Mouse (Mus musculus) forebrain, postnatal 0 days (tissue): ENCODE measurements around the gene Map3k10. TPM values are rescaled to one million over a fixed set of nuclear protein-coding genes. Genes with fewer than 3 reads are reported as not detected.

ENCODE experiments used
- ATAC-seq: fragments of 200-750 bp; cut with Nextera tagmentation; 2 replicates; pipeline ENCODE4 v1.8.0; 2017; ENCODE audit warnings: mild to moderate bottlenecking, moderate library complexity
- DNase-seq: peaks from one replicate; pipeline ENCODE4 v3.0.0-alpha.2; 2015
- H3K27ac ChIP-seq: fragments of 300-500 bp; sonication (generic); 2 replicates; pipeline ENCODE4 v1.5.1; 2014; ENCODE audit warnings: low read depth, mild to moderate bottlenecking, antibody characterized with exemption, low read length, moderate library complexity, mixed read lengths
- H3K27me3 ChIP-seq: fragments of 300-500 bp; sonication (generic); 2 replicates; pipeline ENCODE4 v1.6.1; 2014; ENCODE audit warnings: mild to moderate bottlenecking, low read length, mixed read lengths; ENCODE audit not compliant: insufficient read depth
- H3K36me3 ChIP-seq: fragments of 300-500 bp; sonication (generic); 2 replicates; pipeline ENCODE4 v1.6.1; 2014; ENCODE audit warnings: mild to moderate bottlenecking, moderate library complexity; ENCODE audit not compliant: insufficient read depth
- H3K4me1 ChIP-seq: fragments of 300-500 bp; sonication (generic); 2 replicates; pipeline ENCODE4 v1.6.1; 2014; ENCODE audit warnings: antibody characterized with exemption; ENCODE audit not compliant: insufficient read depth
- H3K4me2 ChIP-seq: fragments of 300-500 bp; sonication (generic); 2 replicates; pipeline ENCODE4 v1.6.1; 2014; ENCODE audit warnings: low read depth, mild to moderate bottlenecking, moderate library complexity
- H3K4me3 ChIP-seq: fragments of 300-500 bp; sonication (generic); 2 replicates; pipeline ENCODE4 v1.5.1; 2014; ENCODE audit warnings: low read depth, low read length, mixed read lengths
- H3K9ac ChIP-seq: fragments of 300-500 bp; sonication (generic); 2 replicates; pipeline ENCODE4 v1.6.1; 2014; ENCODE audit warnings: mild to moderate bottlenecking
- H3K9me3 ChIP-seq: fragments of 300-500 bp; sonication (generic); 2 replicates; pipeline ENCODE4 v1.6.1; 2016; ENCODE audit warnings: low read length
- CTCF ChIP-seq: sonication (generic); IDR thresholded peaks from 2 replicates; pipeline ENCODE4 v1.5.1; 2016; ENCODE audit warnings: antibody characterized with exemption, control low read depth, low read depth
- WGBS: fragments of 180-500 bp; shearing (Covaris S2); extraction: QIAGEN DNeasy Blood & Tissue Kit; methylation state at CpG from one replicate; pipeline ENCODE4 v1.1.7; 2014; 5-methylcytosine and 5-hydroxymethylcytosine counted together
- polyA plus RNA-seq: library from polyadenylated mRNA; unstranded; fragments of >200 nt; fragmentation: Nextera tagmentation; extraction: Ambion mirVana; gene quantifications from 2 replicates; pipeline ENCODE4 v1.2.1, GENCODE M21; 2015
- total RNA-seq: library from RNA; depleted of rRNA; stranded (reverse); fragments of >200 nt; gene quantifications from 2 replicates; pipeline ENCODE4 v1.2.3, GENCODE M21; 2014; rRNA removed

Map3k10 gene
- total RNA-seq (117 and 126 TPM in 2 replicates), polyA plus RNA-seq (20.8 and 22.5 TPM in 2 replicates)

DNA sequence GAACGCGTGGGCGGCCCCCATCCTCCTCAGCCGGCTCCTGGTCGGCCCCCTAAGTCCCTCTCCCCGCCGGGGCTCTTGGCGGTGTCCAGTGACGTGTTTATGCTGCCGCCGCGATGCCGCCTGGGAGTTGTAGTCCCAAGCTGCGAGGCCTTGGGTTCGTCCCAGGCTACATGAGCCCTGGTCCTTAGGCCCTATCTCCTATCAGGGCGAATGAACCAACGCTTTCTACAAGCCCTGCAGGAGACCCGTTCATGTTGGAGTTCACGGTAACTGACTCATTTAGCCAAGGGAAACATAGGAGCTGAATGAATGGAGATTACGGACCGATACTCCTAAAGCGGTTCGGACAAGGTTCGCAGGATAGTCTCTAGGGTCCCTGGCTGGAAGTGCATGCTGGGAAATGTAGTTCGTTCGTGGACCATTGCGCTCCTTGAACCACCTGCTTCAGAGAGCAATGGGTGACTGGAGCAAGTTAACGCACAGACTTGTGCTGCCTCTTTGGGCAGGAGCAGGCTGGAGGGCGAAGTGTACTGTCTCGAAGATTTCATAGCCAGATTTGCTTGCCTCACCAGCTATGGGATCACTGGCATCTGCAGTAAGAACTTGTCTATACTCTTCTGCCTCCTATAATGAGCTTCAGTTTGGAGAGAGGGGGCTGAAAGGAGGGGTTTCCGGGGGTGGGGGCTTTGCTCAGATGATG, at the start of gene Map3k10:
Map3k10 (minus strand) TSS at position 77 of the 700 bp plus-strand sequence.
- H3K4me1 ChIP-seq: peaks cover 20% of the 10 kb centered on the region
- WGBS: 2% methylated on average over 31 of the region's 31 CpGs
- no peak; the same call in 1 of the 2 replicates for TF ChIP-seq CTCF
- peak within 1 kb of the TSS; percentile 90 for H3K4me3 ChIP-seq
- peak within 1 kb of the TSS; percentile 80 for H3K27ac ChIP-seq
- ATAC-seq: peak; percentile 97
- H3K4me2 ChIP-seq: peak within 1 kb of the TSS; percentile 97
- H3K36me3 ChIP-seq: peaks cover 10% of the 10 kb centered on the region
- peak; percentile 98 for DNase-seq
- peak within 1 kb of the TSS; percentile 88 for H3K9ac ChIP-seq
- no peaks in the 10 kb centered on the region for H3K27me3 ChIP-seq
- H3K9me3 ChIP-seq: no peaks in the 10 kb centered on the region

DNA sequence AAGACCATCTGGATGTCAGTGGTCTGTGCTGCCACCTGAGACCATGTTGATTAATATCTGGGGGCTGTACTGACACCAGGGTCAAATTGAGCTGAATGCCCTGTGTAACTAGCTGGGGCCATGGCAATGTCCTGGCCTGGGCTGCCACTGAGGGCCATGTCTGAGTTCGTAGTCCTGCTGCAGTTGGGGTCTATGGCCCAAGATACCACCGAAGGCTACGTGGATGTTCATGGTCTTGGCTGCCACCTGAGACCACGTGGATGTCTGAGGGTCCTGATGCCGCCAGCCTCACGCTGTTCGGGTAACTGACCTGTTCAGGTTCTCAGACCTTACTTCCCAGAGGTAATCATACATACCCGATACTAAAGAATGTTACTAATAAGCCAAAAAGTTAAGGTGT, 47.6 kb upstream of the Map3k10 start:
- H3K36me3 ChIP-seq: no peaks in the 10 kb centered on the region
- ATAC-seq (no peak), DNase-seq (no peak)
- H3K27me3 ChIP-seq: no peaks in the 10 kb centered on the region
- no peak overlapping the region for H3K27ac ChIP-seq
- no peak overlapping the region for H3K4me3 ChIP-seq
- no peaks in the 10 kb centered on the region for H3K9me3 ChIP-seq
- no peak for TF ChIP-seq CTCF
- no peak overlapping the region for H3K4me2 ChIP-seq
- WGBS: 97% methylated on average over 8 of the region's 8 CpGs
- H3K9ac ChIP-seq: no peak overlapping the region
- H3K4me1 ChIP-seq: no peaks in the 10 kb centered on the region

DNA sequence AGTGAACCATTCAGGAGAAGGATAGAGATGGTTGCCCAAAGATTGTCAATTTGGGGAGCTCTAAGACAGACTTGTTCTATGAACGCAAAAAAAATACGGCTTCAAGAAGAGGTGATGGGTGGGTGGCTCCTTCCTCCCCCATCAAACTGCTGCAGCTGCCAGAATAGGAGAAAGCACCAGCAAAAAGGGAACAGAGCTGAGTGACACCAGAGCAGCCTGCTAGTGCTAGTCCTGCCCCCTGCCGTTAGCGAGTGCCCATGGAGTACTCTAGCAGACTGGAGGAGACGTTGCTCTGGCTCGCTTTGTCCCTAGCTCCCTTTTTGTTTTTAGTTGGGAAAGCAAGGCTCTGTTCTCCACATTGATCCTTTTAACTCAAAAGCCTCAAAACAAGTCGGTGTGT, 36.0 kb upstream of the Map3k10 start:
- Histone ChIP-seq H3K9ac (no peak overlapping the region), H3K4me2 (no peak overlapping the region), H3K27ac (no peak overlapping the region), H3K4me1 (no peaks in the 10 kb centered on the region), H3K27me3 (no peaks in the 10 kb centered on the region), H3K4me3 (no peak overlapping the region), H3K36me3 (no peaks in the 10 kb centered on the region), H3K9me3 (peaks cover 7% of the 10 kb centered on the region; the same call in 1 of the 2 replicates)
- no peak for TF ChIP-seq CTCF
- no peak for DNase-seq
- no peak for ATAC-seq
- WGBS: 85% methylated on average over 7 of the region's 7 CpGs

DNA sequence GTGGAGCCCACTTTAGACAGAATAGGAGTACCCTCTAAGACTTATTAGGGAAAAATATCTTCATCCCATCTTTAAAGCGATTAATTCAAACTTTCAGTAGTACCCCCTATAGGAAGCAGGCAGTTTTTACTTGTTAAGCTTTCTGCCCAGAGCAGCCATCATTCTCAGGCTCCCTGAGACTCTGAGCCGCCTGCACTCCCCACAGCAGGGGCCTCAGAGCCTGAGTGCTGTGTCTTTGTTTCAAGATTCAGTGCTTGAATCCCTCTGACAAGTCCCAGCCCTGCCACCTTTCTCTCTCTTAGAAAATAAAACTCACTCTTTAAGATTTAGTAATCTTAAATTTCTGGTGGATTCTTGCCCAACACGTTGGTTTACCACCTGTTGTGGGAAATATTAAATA, 22.3 kb upstream of the Map3k10 start:
- no peak for ATAC-seq
- Histone ChIP-seq H3K36me3 (peaks cover 13% of the 10 kb centered on the region; the same call in 1 of the 2 replicates), H3K27me3 (no peaks in the 10 kb centered on the region), H3K27ac (no peak overlapping the region), H3K4me2 (no peak overlapping the region), H3K9me3 (no peaks in the 10 kb centered on the region), H3K4me1 (no peaks in the 10 kb centered on the region), H3K4me3 (no peak overlapping the region), H3K9ac (no peak overlapping the region)
- TF ChIP-seq CTCF: no peak
- no peak for DNase-seq
- WGBS: 30% methylated on average over 3 of the region's 3 CpGs

DNA sequence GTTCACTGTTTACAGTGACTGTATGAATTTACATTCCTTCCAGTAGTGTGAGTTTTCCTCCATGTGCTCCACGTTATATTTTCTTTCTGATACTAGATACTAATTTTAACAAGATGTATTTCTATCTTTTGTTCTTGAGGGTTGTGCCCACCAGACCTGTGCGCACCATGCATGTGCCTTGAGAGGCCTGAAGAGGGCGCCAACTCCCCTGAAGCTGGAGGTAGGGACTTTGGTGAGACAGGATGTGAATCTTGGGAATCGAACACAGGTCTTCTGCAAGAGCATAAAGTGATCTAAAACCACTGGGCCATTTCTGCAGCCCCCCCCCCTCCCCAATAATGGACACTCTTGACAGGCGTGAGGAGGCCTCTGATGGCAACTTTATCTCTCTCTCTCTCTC, 16.7 kb upstream of the Map3k10 start:
- H3K27ac ChIP-seq: no peak overlapping the region
- no peaks in the 10 kb centered on the region for H3K27me3 ChIP-seq
- TF ChIP-seq CTCF: peak; percentile 76
- H3K9ac ChIP-seq: no peak overlapping the region
- 37% methylated on average over 5 of the region's 5 CpGs for WGBS
- H3K4me3 ChIP-seq: no peak overlapping the region
- H3K4me2 ChIP-seq: no peak overlapping the region
- no peaks in the 10 kb centered on the region for H3K36me3 ChIP-seq
- H3K9me3 ChIP-seq: no peaks in the 10 kb centered on the region
- ATAC-seq: no peak
- no peaks in the 10 kb centered on the region for H3K4me1 ChIP-seq
- peak; percentile 64 for DNase-seq

DNA sequence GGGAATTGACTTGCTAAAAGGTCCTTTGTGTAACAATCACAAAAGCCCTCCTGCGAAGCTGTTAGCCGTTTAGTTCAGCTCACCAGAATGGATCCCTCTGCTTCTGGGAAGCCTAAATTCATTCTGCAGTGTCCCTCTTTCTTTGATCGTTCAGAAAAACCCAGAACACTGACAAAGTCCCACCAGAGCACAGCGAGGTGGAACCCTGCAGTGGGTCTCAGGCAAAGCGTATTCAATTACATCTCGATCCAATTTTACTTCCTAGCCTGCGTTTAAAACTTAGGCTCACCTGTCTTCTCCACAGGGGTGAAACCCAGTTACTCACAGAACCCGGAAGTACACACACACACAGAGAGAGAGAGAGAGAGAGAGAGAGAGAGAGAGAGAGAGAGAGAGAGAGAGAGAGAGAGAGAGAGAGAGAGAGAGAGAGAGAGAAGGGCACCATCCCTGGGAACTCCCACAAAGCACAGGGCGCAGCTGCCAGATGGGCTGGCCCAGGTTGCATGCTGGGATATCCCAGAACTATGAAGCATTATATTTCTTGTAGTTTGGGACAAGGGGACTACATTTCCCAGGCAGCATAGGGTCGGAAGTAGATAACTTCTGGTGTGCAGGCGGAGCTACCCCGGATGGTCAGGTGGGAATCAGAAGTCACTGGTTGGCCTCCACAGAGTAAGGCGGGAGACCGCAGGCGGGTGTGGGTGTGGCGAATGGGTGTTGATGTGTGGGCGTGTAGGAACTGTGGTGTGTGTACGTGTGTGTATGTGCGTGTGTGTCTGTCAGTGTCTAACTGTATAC, 14.6 kb upstream of the Map3k10 start, which contains the start of gene Zfp607b:
Zfp607b (plus strand) TSS at position 526 of the 798 bp plus-strand sequence.
- peak within 1 kb of the TSS; percentile 46 for H3K4me3 ChIP-seq
- DNase-seq (peak; percentile 94), ATAC-seq (peak; percentile 99)
- H3K9me3 ChIP-seq: no peaks in the 10 kb centered on the region
- under 1% methylated on average over 19 of the region's 19 CpGs for WGBS
- H3K4me1 ChIP-seq: 0 out of 2 replicates have a peak, but pooled peaks cover 6% of the 10 kb centered on the region
- peak within 1 kb of the TSS; percentile 86 for H3K27ac ChIP-seq
- no peaks in the 10 kb centered on the region for H3K36me3 ChIP-seq
- TF ChIP-seq CTCF: no peak
- H3K4me2 ChIP-seq: peak within 1 kb of the TSS; percentile 65
- H3K27me3 ChIP-seq: no peaks in the 10 kb centered on the region
- peak within 1 kb of the TSS; percentile 46 for H3K9ac ChIP-seq
